Mouse (Mus musculus) CH12.LX (cell line): ENCODE data around the gene Unc13a.

ENCODE experiments used
- CTCF ChIP-seq, 2 experiments: IDR thresholded peaks in 1 of 2; conservative IDR thresholded peaks in 1 of 2; 2 replicates each; pipeline ENCODE4 v1.5.1; 2011 to 2012; ENCODE audit warnings: low read depth in 2 of 2, low read length in 2 of 2, improper control_type of control experiment in 1 of 2, inconsistent platforms in 1 of 2, mild to moderate bottlenecking in 1 of 2, moderate library complexity in 1 of 2
- EP300 ChIP-seq: IDR thresholded peaks from 2 replicates; pipeline ENCODE4 v1.6.1; 2011; ENCODE audit warnings: low read length, improper control_type of control experiment
- MAFK ChIP-seq: IDR thresholded peaks from 2 replicates; pipeline ENCODE4 v1.6.1; 2011; ENCODE audit warnings: low read length, improper control_type of control experiment; ENCODE audit not compliant: insufficient replicate concordance
- MAX ChIP-seq: IDR thresholded peaks from 2 replicates; pipeline ENCODE4 v1.6.1; 2011; ENCODE audit warnings: low read length, improper control_type of control experiment
- MEF2A ChIP-seq: IDR thresholded peaks from 2 replicates; pipeline ENCODE4 v1.6.1; 2014; ENCODE audit warnings: low read depth, mild to moderate bottlenecking, inconsistent platforms, low read length, improper control_type of control experiment, borderline replicate concordance
- NRF1 ChIP-seq: IDR thresholded peaks from 2 replicates; pipeline ENCODE4 v1.6.1; 2014; ENCODE audit warnings: low read depth, mild to moderate bottlenecking, inconsistent platforms, low read length, improper control_type of control experiment, moderate library complexity
- POLR2A ChIP-seq: IDR thresholded peaks from 2 replicates; pipeline ENCODE4 v1.6.1; 2011; ENCODE audit warnings: low read depth, mild to moderate bottlenecking, improper control_type of control experiment, low read length
- POLR2AphosphoS2 ChIP-seq: IDR thresholded peaks from 2 replicates; pipeline ENCODE4 v1.6.1; 2011; ENCODE audit warnings: low read depth, low read length, improper control_type of control experiment
- RAD21 ChIP-seq: IDR thresholded peaks from 2 replicates; pipeline ENCODE4 v1.6.1; 2011; ENCODE audit warnings: low read depth, mild to moderate bottlenecking, low read length, improper control_type of control experiment, moderate library complexity
- TCF12 ChIP-seq: IDR thresholded peaks from 2 replicates; pipeline ENCODE4 v1.6.1; 2014; ENCODE audit warnings: low read depth, mild to moderate bottlenecking, inconsistent platforms, low read length, improper control_type of control experiment
- USF1 ChIP-seq: IDR thresholded peaks from 2 replicates; pipeline ENCODE4 v1.6.1; 2014; ENCODE audit warnings: low read depth, mild to moderate bottlenecking, inconsistent platforms, low read length, improper control_type of control experiment

DNA sequence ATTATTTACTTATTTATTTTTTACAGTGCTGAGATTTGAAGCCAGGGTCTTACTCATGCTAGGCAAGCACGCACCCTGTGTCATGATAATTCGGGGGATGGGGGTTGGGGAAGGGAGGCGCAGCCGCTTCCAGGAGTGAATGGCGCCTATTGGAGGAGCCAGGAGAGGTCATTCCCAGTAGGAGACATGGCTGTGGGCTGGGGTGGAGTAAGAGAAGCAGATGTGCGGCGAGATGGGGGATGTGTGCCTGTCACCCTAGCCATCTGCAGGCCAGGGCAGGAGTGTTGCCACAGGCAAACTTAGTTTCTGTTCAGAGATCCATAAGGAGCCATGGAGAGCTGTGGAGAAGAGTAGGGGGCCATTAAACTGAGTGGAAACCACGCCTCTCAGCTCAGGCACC lies 16.1 kb upstream of the Unc13a start:
- TF ChIP-seq CTCF (conservative IDR thresholded peaks at IDR 0.05 in 1 of 2, IDR thresholded peaks at IDR 0.05 in 1 of 2; ENCODE audit: low read depth in 2 of 2, low read length in 2 of 2) (no peak), EP300 (no peak), POLR2AphosphoS2 (no peak), TCF12 (no peak), MEF2A (no peak), NRF1 (no peak), POLR2A (no peak), USF1 (no peak), MAFK (no peak), MAX (no peak), RAD21 (no peak)
